Mouse (Mus musculus) C2C12 (cell line): ENCODE results near the gene Pigq. TPM values are rescaled to one million over a fixed set of nuclear protein-coding genes. Genes with fewer than 3 reads are reported as not detected.

ENCODE experiments used
- H3K27me3 ChIP-seq: one replicate; pipeline ENCODE4 v1.6.1; 2011; ENCODE audit not compliant: control insufficient read depth, insufficient read depth, insufficient read length
- H3K36me3 ChIP-seq: one replicate; pipeline ENCODE4 v1.6.1; 2011; ENCODE audit not compliant: control insufficient read depth, insufficient read depth
- H3K4me3 ChIP-seq: one replicate; pipeline ENCODE4 v1.5.1; 2011; ENCODE audit warnings: mild to moderate bottlenecking, control low read depth; ENCODE audit not compliant: poor library complexity, insufficient read depth, severe bottlenecking
- H3K79me2 ChIP-seq: one replicate; pipeline ENCODE4 v1.6.1; 2011; ENCODE audit not compliant: control insufficient read depth, insufficient read depth
- H3K79me3 ChIP-seq: one replicate; pipeline ENCODE4 v1.6.1; 2011; ENCODE audit warnings: low read depth, control low read depth
- H3ac ChIP-seq: one replicate; pipeline ENCODE3; 2011; ENCODE audit warnings: low read depth; ENCODE audit not compliant: control insufficient read depth, insufficient read length
- CEBPB ChIP-seq: IDR thresholded peaks from one replicate; pipeline ENCODE4 v1.6.1; 2011; ENCODE audit warnings: low read depth, mild to moderate bottlenecking, control low read depth, moderate library complexity
- CTCF ChIP-seq: IDR thresholded peaks from one replicate; pipeline ENCODE4 v1.5.1; 2011; ENCODE audit not compliant: control insufficient read depth, insufficient read depth, insufficient read length
- FOSL1 ChIP-seq: IDR thresholded peaks from one replicate; pipeline ENCODE4 v1.8.0; 2011; ENCODE audit warnings: mild to moderate bottlenecking, low read length; ENCODE audit not compliant: poor library complexity, insufficient read depth, severe bottlenecking
- MAX ChIP-seq: IDR thresholded peaks from one replicate; pipeline ENCODE4 v1.6.1; 2011; ENCODE audit warnings: mild to moderate bottlenecking, control low read depth
- MYOD1 ChIP-seq: IDR thresholded peaks from one replicate; pipeline ENCODE4 v1.6.1; 2011; ENCODE audit warnings: low read depth; ENCODE audit not compliant: control insufficient read depth, insufficient read length
- MYOG ChIP-seq: IDR thresholded peaks from one replicate; pipeline ENCODE4 v1.6.1; 2011; ENCODE audit not compliant: control insufficient read depth, insufficient read length; ENCODE audit errors: extremely low read depth
- USF1 ChIP-seq: IDR thresholded peaks from one replicate; pipeline ENCODE4 v1.6.1; 2011; ENCODE audit warnings: low read depth, mild to moderate bottlenecking, control low read depth, moderate library complexity
- polyA plus RNA-seq: library from polyadenylated mRNA; unstranded; fragments of >200 nt; fragmentation: generic; extraction: Trizol; gene quantifications from one replicate; pipeline ENCODE4 v1.2.1, GENCODE M21; 2012; ENCODE audit warnings: missing spikeins

Pigq gene
- polyA plus RNA-seq, 1 experiment = 43.5 TPM

- no peak for TF ChIP-seq CEBPB
- no peak for TF ChIP-seq CTCF
- no peak for TF ChIP-seq MYOD1
- no peak for TF ChIP-seq USF1
- no peak for TF ChIP-seq MYOG
- TF ChIP-seq FOSL1 = no peak
- TF ChIP-seq MAX = no peak
- peaks cover 96% of the 10 kb centered on the region for H3K79me2 ChIP-seq
- H3ac ChIP-seq = no peak overlapping the region
- no peaks in the 10 kb centered on the region for H3K36me3 ChIP-seq
- no peak overlapping the region for H3K4me3 ChIP-seq
- H3K27me3 ChIP-seq = no peaks in the 10 kb centered on the region
- peaks cover 33% of the 10 kb centered on the region for H3K79me3 ChIP-seq
Observed at GRCm38 (mm10) chr17:25970954-25971707, 26.4 kb upstream of the Pigq start.

GRCm38 (mm10) chr17:25970448-25970847 is 25.7 kb upstream of the Pigq start:
- Histone ChIP-seq H3K36me3 (peaks cover 3% of the 10 kb centered on the region), H3K4me3 (no peak overlapping the region), H3ac (no peak overlapping the region), H3K79me3 (peaks cover 29% of the 10 kb centered on the region), H3K79me2 (peaks cover 90% of the 10 kb centered on the region), H3K27me3 (no peaks in the 10 kb centered on the region)
- no peak for TF ChIP-seq CTCF
- TF ChIP-seq MYOD1 = no peak
- no peak for TF ChIP-seq USF1
- TF ChIP-seq MAX = no peak
- no peak for TF ChIP-seq FOSL1
- TF ChIP-seq MYOG = no peak
- no peak for TF ChIP-seq CEBPB

- Histone ChIP-seq H3K4me3 (no peak overlapping the region), H3K79me3 (peaks cover 24% of the 10 kb centered on the region), H3K79me2 (peaks cover 69% of the 10 kb centered on the region), H3K36me3 (peaks cover 3% of the 10 kb centered on the region), H3K27me3 (no peaks in the 10 kb centered on the region), H3ac (no peak overlapping the region)
- TF ChIP-seq MYOD1 (no peak), USF1 (no peak), CTCF (no peak), CEBPB (no peak), MYOG (no peak), FOSL1 (no peak), MAX (no peak)
Observed at GRCm38 (mm10) chr17:25968176-25968575, 23.4 kb upstream of the Pigq start.

GRCm38 (mm10) chr17:25967652-25968051 is 22.9 kb upstream of the Pigq start:
- Histone ChIP-seq H3K27me3 (no peaks in the 10 kb centered on the region), H3K79me2 (peaks cover 64% of the 10 kb centered on the region)

GRCm38 (mm10) chr17:25964271-25964670 is 19.5 kb upstream of the Pigq start:
- Histone ChIP-seq H3K4me3 (no peak overlapping the region), H3K36me3 (peaks cover 3% of the 10 kb centered on the region), H3ac (no peak overlapping the region), H3K79me2 (peaks cover 30% of the 10 kb centered on the region), H3K27me3 (no peaks in the 10 kb centered on the region), H3K79me3 (peaks cover 12% of the 10 kb centered on the region)
- TF ChIP-seq MYOD1 (no peak), MYOG (no peak), CTCF (no peak), USF1 (no peak), MAX (no peak), FOSL1 (no peak), CEBPB (no peak)

More at GRCm38 (mm10) chr17:25967652-25968051, 22.9 kb upstream of the Pigq start:
- TF ChIP-seq CEBPB (no peak), MYOD1 (no peak), MAX (no peak), CTCF (no peak), MYOG (no peak), FOSL1 (no peak), USF1 (no peak)
- no peak overlapping the region for H3K4me3 ChIP-seq
- no peak overlapping the region for H3ac ChIP-seq
- H3K79me3 ChIP-seq = peaks cover 24% of the 10 kb centered on the region
- peaks cover 3% of the 10 kb centered on the region for H3K36me3 ChIP-seq
